Mouse (Mus musculus): Measurements from ENCODE around the gene Tor1aip1.
A peak's percentile ranks its signal among the peaks of the same experiment; 100 is the strongest.

GRCm38 (mm10) chr1:156040731-156041401 lies 4.6 kb upstream of the Tor1aip1 start:
- TF ChIP-seq POLR2A (IDR thresholded peaks at IDR 0.05; ENCODE audit: control insufficient read depth, extremely low read depth, insufficient read depth, low read length, poor library complexity) (peak; percentile 95), CTCF (IDR thresholded peaks at IDR 0.05; ENCODE audit: borderline replicate concordance, control insufficient read depth, extremely low read depth, insufficient read depth, low read length, poor library complexity) (no peak)
